8 mouse cellular contexts compared by ENCODE assay signal in the genomic region with DNA sequence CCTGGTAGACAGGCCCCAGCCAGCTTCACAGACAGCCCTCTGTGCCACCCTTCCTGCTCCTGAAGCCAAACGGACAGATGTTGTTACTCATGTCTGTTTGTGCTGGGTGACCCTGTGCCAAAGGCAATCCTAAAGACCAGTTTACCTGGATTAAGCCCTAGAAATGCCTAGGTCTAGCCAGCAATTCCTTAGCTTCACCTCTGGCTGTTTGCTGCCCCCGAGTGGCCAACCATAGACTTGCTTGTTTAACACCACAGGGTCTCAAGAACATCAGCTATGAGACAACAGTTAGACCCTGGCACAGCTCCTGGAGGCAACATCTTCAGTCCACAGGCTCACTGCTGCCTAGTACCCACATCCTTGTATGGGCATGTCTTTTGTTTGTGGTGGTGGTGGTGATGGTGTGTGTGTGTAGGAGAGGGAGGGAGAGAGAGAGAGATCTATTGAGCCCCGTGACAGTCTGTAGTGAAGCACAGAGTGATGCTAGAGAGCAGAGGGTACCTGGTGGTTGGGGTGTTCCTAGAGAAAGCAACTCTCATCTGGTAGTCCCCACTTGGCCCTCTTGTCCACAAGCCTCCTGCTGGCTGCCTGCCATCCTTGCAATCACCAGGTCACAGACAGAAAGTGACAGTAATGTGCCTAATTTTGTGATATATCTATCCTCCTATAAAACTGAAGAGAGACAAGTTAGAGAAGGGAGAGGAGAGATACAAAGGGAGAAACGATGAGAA. TPM values are rescaled to one million over a fixed set of nuclear protein-coding genes. Genes with fewer than 3 reads are reported as not detected.
DNase-seq lines count a peak whose midpoint lies in the region; ATAC-seq and TF ChIP-seq lines count a peak whose summit lies in the region.
"Had no signal": no experiment of that assay in that cellular context is flagged by ENCODE, and none has a peak within 500 bp of the region (broad histone marks: within the 10 kb centered on the region; RNA-seq: fewer than 3 reads in every experiment).

No protein-coding gene starts in this region.

- no peak for ATAC-seq in G1E (ENCODE audit: extremely low read depth, insufficient number of reproducible peaks, low FRiP score, poor library complexity, severe bottlenecking)
- peak; percentile 82 for ATAC-seq in erythroid progenitor cell, adult 5-6 weeks (replicated peaks; ENCODE audit: low FRiP score, poor library complexity, severe bottlenecking)
- no peak for ATAC-seq in hindbrain, embryonic 11.5 days (ENCODE audit: low FRiP score)
- peak; percentile 74 for ATAC-seq in megakaryocyte, adult 5-6 weeks (ENCODE audit: poor library complexity, severe bottlenecking)

- DNase-seq in G1E (ENCODE audit: low spot score): peak; percentile 26
- DNase-seq in hindbrain, embryonic 11.5 days (ENCODE audit: low spot score): peak; percentile 82
- DNase-seq in layer of hippocampus, postnatal 10 days (ENCODE audit: low spot score in 2 of 2): peak; percentile 75 to 82
- DNase-seq in right cerebral cortex, postnatal 36 days (ENCODE audit: low spot score in 2 of 2): peak; percentile 26 to 38

- no peak overlapping the region for H3K9ac ChIP-seq in hindbrain, embryonic 11.5 days (ENCODE audit: low read depth, low read length)
- H3K9ac ChIP-seq: limb, embryonic 15.5 days had no signal

- 29% methylated on average over 4 of the region's 4 CpGs for WGBS in hindbrain, embryonic 11.5 days

- H3K4me2 ChIP-seq in hindbrain, embryonic 11.5 days (replicated peaks; ENCODE audit: low read depth, low read length): no peak overlapping the region
- H3K4me2 ChIP-seq: limb, embryonic 15.5 days had no signal

- peaks cover 30% of the 10 kb centered on the region for H3K36me3 ChIP-seq in G1E (replicated peaks)
- no peaks in the 10 kb centered on the region for H3K36me3 ChIP-seq in hindbrain, embryonic 11.5 days (ENCODE audit: control insufficient read depth, insufficient read depth, low read length)

- no peak overlapping the region for H3K27ac ChIP-seq in bone marrow macrophage, adult 2 months (ENCODE audit: insufficient read depth, low read depth, low read length)
- no peak overlapping the region for H3K27ac ChIP-seq in hindbrain, embryonic 11.5 days (ENCODE audit: low read depth, low read length)
- H3K27ac ChIP-seq: limb, embryonic 15.5 days had no signal

- TF ChIP-seq POLR2A in bone marrow macrophage, adult 2 months (IDR thresholded peaks at IDR 0.05; ENCODE audit: borderline replicate concordance, low read depth, low read length): no peak

- H3K4me3 ChIP-seq in G1E (ENCODE audit: low read depth, low read length): no peak overlapping the region
- H3K4me3 ChIP-seq in bone marrow macrophage, adult 2 months (ENCODE audit: insufficient read depth, low read length): no peak overlapping the region
- H3K4me3 ChIP-seq in hindbrain, embryonic 11.5 days (ENCODE audit: low read depth, low read length): no peak overlapping the region
- H3K4me3 ChIP-seq: limb, embryonic 15.5 days had no signal

- H3K4me1 ChIP-seq in G1E (ENCODE audit: insufficient read depth, low read depth, low read length): peaks cover 9% of the 10 kb centered on the region
- H3K4me1 ChIP-seq in bone marrow macrophage, adult 2 months (ENCODE audit: control insufficient read depth, insufficient read depth, low read length): no peaks in the 10 kb centered on the region; the same call in 1 of the 2 replicates
- no peaks in the 10 kb centered on the region for H3K4me1 ChIP-seq in hindbrain, embryonic 11.5 days (replicated peaks; ENCODE audit: control insufficient read depth, insufficient read depth, low read length)

- 0 out of 2 replicates have a peak, but pooled peaks cover 2% of the 10 kb centered on the region for H3K27me3 ChIP-seq in G1E (ENCODE audit: insufficient read depth, low read length)
- H3K27me3 ChIP-seq in hindbrain, embryonic 11.5 days (ENCODE audit: control insufficient read depth, insufficient read depth, low read length): no peaks in the 10 kb centered on the region
- H3K27me3 ChIP-seq: limb, embryonic 15.5 days had no signal

- TF ChIP-seq CTCF in G1E (IDR thresholded peaks at IDR 0.05; ENCODE audit: low read depth, low read length): peak; percentile 56
- peak; percentile 89 for TF ChIP-seq CTCF in bone marrow macrophage, adult 2 months (IDR thresholded peaks at IDR 0.05; ENCODE audit: low read depth, low read length)

- H3K9me3 ChIP-seq in G1E (replicated peaks): no peaks in the 10 kb centered on the region
- no peaks in the 10 kb centered on the region for H3K9me3 ChIP-seq in hindbrain, embryonic 11.5 days (ENCODE audit: control insufficient read depth, low read length)
- H3K9me3 ChIP-seq: limb, embryonic 15.5 days had no signal

RNA-seq across cellular contexts. Expression of a gene that starts 7.8 kb away (rescaled TPM):
- total RNA-seq in G1E (2014; fragmentation: Nextera tagmentation) (16.1 and 21.8 TPM in 2 replicates), G1E (2017) (16.2 and 18.4 TPM in 2 replicates)
- 7.8 and 8.1 TPM in 2 replicates for polyA plus RNA-seq in G1E (2012)
- 3.7 and 4.4 TPM in 2 replicates for polyA plus RNA-seq in bone marrow macrophage, adult 2 months (2012; ENCODE audit: insufficient read depth, insufficient read length, missing spikeins)
- 6.8 and 13.4 TPM in 2 replicates for total RNA-seq in erythroid progenitor cell, adult 5-6 weeks (2015; ENCODE audit: low replicate concordance)
- total RNA-seq in erythroid progenitor cell, adult 5-6 weeks (2017; ENCODE audit: low replicate concordance): 2.7 TPM in 2 replicates
- 56.0 and 59.3 TPM in 2 replicates for polyA plus RNA-seq in hindbrain, embryonic 11.5 days (2014; fragmentation: Nextera tagmentation; extraction: Ambion mirVana)
- 10 to 100 TPM; 16.2 to 20.5 TPM for total RNA-seq in layer of hippocampus, postnatal 10 days (2021)
- 10.2 and 13.1 TPM in 2 replicates for total RNA-seq in megakaryocyte, adult 5-6 weeks (2015)
- 4.7 and 6.8 TPM in 2 replicates for total RNA-seq in megakaryocyte, adult 5-6 weeks (2017)

RNA-seq across cellular contexts. Expression of a gene that starts 14.9 kb away (rescaled TPM):
- total RNA-seq in G1E (2014; fragmentation: Nextera tagmentation): 5.2 and 5.8 TPM in 2 replicates
- total RNA-seq in G1E (2017): 0.93 and 1.1 TPM in 2 replicates
- 1.2 and 1.3 TPM in 2 replicates for polyA plus RNA-seq in G1E (2012)
- polyA plus RNA-seq in bone marrow macrophage, adult 2 months (2012; ENCODE audit: insufficient read depth, insufficient read length, missing spikeins): 3.3 and 4.7 TPM in 2 replicates
- total RNA-seq in erythroid progenitor cell, adult 5-6 weeks (2015; ENCODE audit: low replicate concordance): 3.8 TPM in 1 of 2 replicates, not detected in the other
- total RNA-seq in erythroid progenitor cell, adult 5-6 weeks (2017; ENCODE audit: low replicate concordance): 0.26 TPM in 1 of 2 replicates, not detected in the other
- polyA plus RNA-seq in hindbrain, embryonic 11.5 days (2014; fragmentation: Nextera tagmentation; extraction: Ambion mirVana): 1.6 and 1.8 TPM in 2 replicates
- total RNA-seq in layer of hippocampus, postnatal 10 days (2021): 1 to 10 TPM; 4.3 to 4.4 TPM
- 6.6 and 7.9 TPM in 2 replicates for total RNA-seq in megakaryocyte, adult 5-6 weeks (2015)
- total RNA-seq in megakaryocyte, adult 5-6 weeks (2017): 1.8 and 2.4 TPM in 2 replicates

RNA-seq across cellular contexts. Expression of a gene that starts 25.5 kb away (rescaled TPM):
- total RNA-seq in G1E (2014; fragmentation: Nextera tagmentation) (83.4 and 107 TPM in 2 replicates), G1E (2017) (34.4 and 36.2 TPM in 2 replicates)
- 41.3 and 62.8 TPM in 2 replicates for polyA plus RNA-seq in G1E (2012)
- polyA plus RNA-seq in bone marrow macrophage, adult 2 months (2012; ENCODE audit: insufficient read depth, insufficient read length, missing spikeins): 9.8 and 10.3 TPM in 2 replicates
- 11.7 and 15.1 TPM in 2 replicates for total RNA-seq in erythroid progenitor cell, adult 5-6 weeks (2015; ENCODE audit: low replicate concordance)
- 16.1 and 23.4 TPM in 2 replicates for total RNA-seq in erythroid progenitor cell, adult 5-6 weeks (2017; ENCODE audit: low replicate concordance)
- polyA plus RNA-seq in hindbrain, embryonic 11.5 days (2014; fragmentation: Nextera tagmentation; extraction: Ambion mirVana): 31.5 and 31.8 TPM in 2 replicates
- 10 to 100 TPM; 26.2 to 37.5 TPM for total RNA-seq in layer of hippocampus, postnatal 10 days (2021)
- 7.3 and 10.3 TPM in 2 replicates for total RNA-seq in megakaryocyte, adult 5-6 weeks (2015)
- total RNA-seq in megakaryocyte, adult 5-6 weeks (2017): 7.4 and 10.4 TPM in 2 replicates

RNA-seq across cellular contexts. Expression of a gene that starts 25.5 kb away (rescaled TPM):
- total RNA-seq in G1E (2014; fragmentation: Nextera tagmentation) (not detected in 2 replicates), G1E (2017) (0.12 and 0.22 TPM in 2 replicates)
- polyA plus RNA-seq in G1E (2012): not detected in 2 replicates
- not detected in 2 replicates for polyA plus RNA-seq in bone marrow macrophage, adult 2 months (2012; ENCODE audit: insufficient read depth, insufficient read length, missing spikeins)
- not detected in 2 replicates for total RNA-seq in erythroid progenitor cell, adult 5-6 weeks (2015; ENCODE audit: low replicate concordance)
- not detected in 2 replicates for total RNA-seq in erythroid progenitor cell, adult 5-6 weeks (2017; ENCODE audit: low replicate concordance)
- polyA plus RNA-seq in hindbrain, embryonic 11.5 days (2014; fragmentation: Nextera tagmentation; extraction: Ambion mirVana): 4.9 and 5.5 TPM in 2 replicates
- 10 to 100 TPM; 12.2 to 17.4 TPM for total RNA-seq in layer of hippocampus, postnatal 10 days (2021)
- not detected in 2 replicates for total RNA-seq in megakaryocyte, adult 5-6 weeks (2015)
- 0.07 TPM in 1 of 2 replicates, not detected in the other for total RNA-seq in megakaryocyte, adult 5-6 weeks (2017)

RNA-seq across cellular contexts. Expression of a gene that starts 32.9 kb away (rescaled TPM):
- total RNA-seq in G1E (2014; fragmentation: Nextera tagmentation): 83.8 and 96.5 TPM in 2 replicates
- total RNA-seq in G1E (2017): 15.2 and 19.9 TPM in 2 replicates
- 73.4 and 104 TPM in 2 replicates for polyA plus RNA-seq in G1E (2012)
- polyA plus RNA-seq in bone marrow macrophage, adult 2 months (2012; ENCODE audit: insufficient read depth, insufficient read length, missing spikeins): 41.4 and 44.2 TPM in 2 replicates
- 36.0 and 54.5 TPM in 2 replicates for total RNA-seq in erythroid progenitor cell, adult 5-6 weeks (2015; ENCODE audit: low replicate concordance)
- total RNA-seq in erythroid progenitor cell, adult 5-6 weeks (2017; ENCODE audit: low replicate concordance): 16.7 and 27.1 TPM in 2 replicates
- 48.7 and 59.5 TPM in 2 replicates for polyA plus RNA-seq in hindbrain, embryonic 11.5 days (2014; fragmentation: Nextera tagmentation; extraction: Ambion mirVana)
- 10 to 100 TPM; 41.1 to 50.7 TPM for total RNA-seq in layer of hippocampus, postnatal 10 days (2021)
- 28.0 and 34.5 TPM in 2 replicates for total RNA-seq in megakaryocyte, adult 5-6 weeks (2015)
- total RNA-seq in megakaryocyte, adult 5-6 weeks (2017): 15.8 and 20.5 TPM in 2 replicates

Comparison
In these comparisons a context has a peak if more than half of its experiments do, and no peak if none do; other contexts are left out.
1. ATAC-seq: peak in erythroid progenitor cell, adult 5-6 weeks (single experiment) and megakaryocyte, adult 5-6 weeks (single experiment); none in G1E (single experiment) and hindbrain, embryonic 11.5 days (single experiment).
2. DNase-seq: peak in every context shown above with its lines; median percentile 82 in hindbrain, embryonic 11.5 days; 78 in layer of hippocampus, postnatal 10 days; 32 in right cerebral cortex, postnatal 36 days; 26 in G1E.